Mouse (Mus musculus): ENCODE measurements around the gene Csrp3.

DNA sequence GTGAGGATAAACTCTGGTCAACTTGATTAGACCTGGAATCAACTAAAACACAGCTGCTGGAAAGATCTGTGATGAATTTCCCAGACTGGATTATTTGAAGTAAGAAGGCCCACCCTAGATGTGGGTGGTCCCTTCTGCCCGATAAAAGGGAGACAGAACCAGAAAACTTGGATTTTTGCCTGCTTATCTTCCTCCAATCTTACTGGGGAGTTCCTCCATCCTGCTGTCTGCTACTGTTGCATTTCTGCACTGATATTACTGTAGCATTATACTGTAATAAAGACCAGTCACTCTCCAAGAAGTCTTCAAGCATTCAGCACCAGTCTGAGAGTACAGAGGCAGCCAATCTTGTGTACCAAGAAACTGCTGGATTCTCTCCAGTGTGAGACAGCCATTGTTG, 10.4 kb upstream of the Csrp3 start:
- TF ChIP-seq CTCF (conservative IDR thresholded peaks at IDR 0.05 in 1 of 2, IDR thresholded peaks at IDR 0.05 in 1 of 2; ENCODE audit: low read depth in 2 of 2, low read length in 2 of 2) (no peak), UBTF (IDR thresholded peaks at IDR 0.05; ENCODE audit: low read depth, low read length) (no peak), POLR2A (IDR thresholded peaks at IDR 0.05; ENCODE audit: low read depth, low read length) (no peak), GABPA (IDR thresholded peaks at IDR 0.05; ENCODE audit: insufficient replicate concordance, low read depth, low read length) (no peak), MAX (IDR thresholded peaks at IDR 0.05; ENCODE audit: low read length) (no peak), NELFE (IDR thresholded peaks at IDR 0.05; ENCODE audit: low read depth, low read length) (no peak), MAZ (IDR thresholded peaks at IDR 0.05; ENCODE audit: low read depth, low read length) (no peak), POLR2AphosphoS2 (IDR thresholded peaks at IDR 0.05; ENCODE audit: low read depth, low read length) (no peak), E2F4 (IDR thresholded peaks at IDR 0.05; ENCODE audit: insufficient replicate concordance, low read depth, low read length) (no peak), CHD2 (IDR thresholded peaks at IDR 0.05; ENCODE audit: low read length) (no peak), USF1 (IDR thresholded peaks at IDR 0.05; ENCODE audit: low read depth, low read length) (no peak), ZC3H11A (IDR thresholded peaks at IDR 0.05; ENCODE audit: low read depth, low read length) (no peak), TBP (conservative IDR thresholded peaks at IDR 0.05; ENCODE audit: low read depth, low read length) (no peak), BHLHE40 (IDR thresholded peaks at IDR 0.05; ENCODE audit: low read depth, low read length) (no peak)

Measured in CH12.LX (cell line).